Comparison of ENCODE assay signal across 22 mouse cellular contexts in genomic region chr16:52023417-52023816, GRCm38 (mm10).
"Had no signal": no experiment of that assay in that cellular context is flagged by ENCODE, and none has a peak within 500 bp of the region (broad histone marks: within the 10 kb centered on the region; RNA-seq: fewer than 3 reads in every experiment).

No protein-coding gene starts in this region.

- H3K4me2 ChIP-seq: limb, embryonic 12.5 days; limb, embryonic 15.5 days; liver, embryonic 11.5 days; lung, embryonic 14.5 days; neural tube, embryonic 15.5 days had no signal

- DNase-seq: kidney, adult 9 months; kidney, postnatal 14 days; kidney, postnatal 4 days; left cerebral cortex, postnatal 4 days; liver, postnatal 0 days; lung, embryonic 14.5 days; right cerebral cortex, adult 18-20 months; right cerebral cortex, postnatal 14 days; right cerebral cortex, postnatal 4 days; thymus, adult 2 months; thymus, postnatal 14 days; thymus, postnatal 4 days had no signal

- H3K4me3 ChIP-seq: limb, embryonic 12.5 days; limb, embryonic 15.5 days; myocyte; neural tube, embryonic 15.5 days had no signal

- ATAC-seq: liver, postnatal 0 days; lung, postnatal 0 days; midbrain, embryonic 16.5 days had no signal

- H3K27ac ChIP-seq: limb, embryonic 12.5 days; limb, embryonic 15.5 days; liver, embryonic 14.5 days; macrophage; neural tube, embryonic 15.5 days; stomach, postnatal 0 days had no signal

- H3K9me3 ChIP-seq: limb, embryonic 12.5 days; limb, embryonic 15.5 days; neural tube, embryonic 15.5 days had no signal

- H3K4me1 ChIP-seq: limb, embryonic 12.5 days; limb, embryonic 15.5 days; neural tube, embryonic 15.5 days had no signal

- H3K27me3 ChIP-seq: limb, embryonic 12.5 days; limb, embryonic 15.5 days; neural tube, embryonic 15.5 days had no signal

- H3K36me3 ChIP-seq: limb, embryonic 12.5 days; limb, embryonic 15.5 days; neural tube, embryonic 15.5 days had no signal

- H3K9ac ChIP-seq: limb, embryonic 12.5 days; limb, embryonic 15.5 days; liver, embryonic 14.5 days; liver, postnatal 0 days; lung, embryonic 14.5 days; neural tube, embryonic 15.5 days had no signal
